Mouse (Mus musculus): ENCODE results near the gene Snrnp35.

- no peak for TF ChIP-seq POLR2A (IDR thresholded peaks at IDR 0.05; ENCODE audit: low read depth, low read length)
- no peak for TF ChIP-seq CTCF (IDR thresholded peaks at IDR 0.05; ENCODE audit: extremely low read depth, insufficient read depth, insufficient read length, insufficient replicate concordance)
These were observed 14.6 kb upstream of the Snrnp35 start for GRCm38 (mm10) chr5:124468365-124468764.
